Mouse (Mus musculus) gastrocnemius, adult 18-20 months (tissue): ENCODE measurements around the gene Stom. TPM values are rescaled to one million over a fixed set of nuclear protein-coding genes. Genes with fewer than 3 reads are reported as not detected.

Source experiments
- DNase-seq: peaks from one replicate; pipeline ENCODE4 v3.0.0; 2021; ENCODE audit warnings: low spot score
- total RNA-seq, 2 experiments: library from RNA; stranded (reverse); gene quantifications; 2 replicates each; pipeline ENCODE4 v1.2.3; 2021

Stom gene
- total RNA-seq, 2 experiments from 2014 or later, result 33.3 to 33.7 TPM

DNA sequence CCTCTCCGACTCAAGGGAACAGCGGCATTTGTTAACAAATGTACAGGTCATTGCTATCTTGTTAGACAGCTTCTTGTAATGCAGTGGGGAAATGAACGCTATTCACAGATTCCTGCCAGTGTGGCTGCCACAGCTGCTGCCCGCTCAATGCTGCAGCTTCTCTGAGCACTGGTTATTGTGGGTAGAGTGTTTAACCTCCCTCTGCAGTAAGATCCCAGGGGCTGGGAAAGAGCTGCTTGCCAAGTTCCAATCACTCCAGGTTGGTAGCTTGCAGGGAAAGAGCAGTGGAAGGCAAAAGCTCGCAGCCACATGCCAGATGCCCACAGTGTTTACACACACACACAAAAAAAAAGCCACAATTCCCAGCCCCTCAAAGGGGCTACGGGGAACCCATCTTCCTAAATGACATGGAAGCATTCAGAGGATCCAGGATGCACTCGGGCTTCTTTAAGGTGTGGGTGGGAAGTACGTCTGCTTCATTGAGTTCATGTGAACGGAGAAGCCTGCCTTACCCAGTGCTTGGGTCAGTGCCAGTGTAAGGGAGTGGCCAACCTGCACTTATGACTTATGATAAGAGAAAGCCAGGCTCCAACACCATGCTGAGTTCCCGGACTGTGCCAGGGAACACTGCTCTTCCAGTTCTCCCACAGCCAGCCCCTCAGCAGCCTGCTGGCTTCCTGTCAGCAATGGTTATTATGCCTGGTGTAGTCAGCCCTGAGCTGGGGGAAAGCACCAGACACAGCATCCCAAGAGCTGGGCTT is 14.2 kb downstream of the Stom start:
- no peak for DNase-seq

DNA sequence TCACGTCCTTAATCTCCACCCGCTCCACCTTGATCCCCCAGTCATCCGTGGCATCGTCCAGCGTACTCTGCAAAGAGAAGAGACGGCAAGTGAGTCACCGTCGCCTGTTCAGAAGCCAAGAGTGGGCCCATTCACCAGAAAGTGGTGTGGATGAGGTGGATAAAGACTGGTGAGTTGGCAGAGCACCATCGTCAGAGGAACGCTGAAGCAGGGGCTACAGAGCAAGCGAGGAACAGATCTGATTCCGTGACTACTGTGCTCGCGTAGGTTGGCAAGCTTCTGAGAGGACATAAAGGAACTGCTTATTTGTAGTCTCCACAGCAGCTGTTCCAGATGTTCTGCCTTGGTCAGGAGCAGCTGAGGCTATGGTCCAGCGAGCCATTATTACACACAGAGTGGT is 16.4 kb downstream of the Stom start:
- no peak for DNase-seq

DNA sequence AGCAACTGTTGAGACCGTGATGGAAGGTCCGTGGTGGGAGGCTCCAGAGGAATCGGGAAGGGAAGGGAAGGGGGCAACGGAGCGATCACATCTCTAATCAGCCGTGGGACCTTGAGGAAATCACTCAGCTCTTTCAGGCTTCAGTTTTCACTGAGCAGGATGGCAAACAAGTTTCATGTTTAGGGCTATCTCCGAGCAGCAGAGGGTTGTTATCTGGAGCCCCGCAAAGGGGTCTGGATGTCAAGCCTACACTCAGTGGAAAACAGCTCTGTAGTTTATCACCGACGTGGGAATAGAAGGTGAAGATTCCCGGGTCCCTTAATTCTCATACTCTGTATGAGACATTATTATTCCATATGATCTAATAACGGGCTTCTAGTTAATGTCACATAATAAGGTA is 18.4 kb downstream of the Stom start:
- no peak for DNase-seq

DNA sequence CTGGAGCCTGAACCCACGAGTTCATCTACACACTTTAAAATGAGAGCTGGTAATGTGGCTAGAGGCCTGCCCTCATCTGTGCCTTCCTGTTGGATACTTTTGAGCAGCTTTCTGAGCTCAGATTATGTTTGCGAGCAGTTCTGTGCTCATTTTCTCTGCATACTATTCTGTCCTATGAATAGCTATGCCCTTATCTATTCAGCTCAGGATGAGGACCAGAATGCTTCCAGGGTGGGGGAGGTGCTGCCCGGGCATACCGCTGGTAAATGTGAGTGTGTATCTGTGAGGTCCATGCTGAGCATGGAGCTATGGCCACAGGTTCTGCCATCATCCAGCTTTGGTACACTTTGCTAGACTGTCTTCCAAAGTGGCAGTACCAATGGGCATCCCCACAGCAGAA is 19.2 kb downstream of the Stom start:
- DNase-seq, result no peak

DNA sequence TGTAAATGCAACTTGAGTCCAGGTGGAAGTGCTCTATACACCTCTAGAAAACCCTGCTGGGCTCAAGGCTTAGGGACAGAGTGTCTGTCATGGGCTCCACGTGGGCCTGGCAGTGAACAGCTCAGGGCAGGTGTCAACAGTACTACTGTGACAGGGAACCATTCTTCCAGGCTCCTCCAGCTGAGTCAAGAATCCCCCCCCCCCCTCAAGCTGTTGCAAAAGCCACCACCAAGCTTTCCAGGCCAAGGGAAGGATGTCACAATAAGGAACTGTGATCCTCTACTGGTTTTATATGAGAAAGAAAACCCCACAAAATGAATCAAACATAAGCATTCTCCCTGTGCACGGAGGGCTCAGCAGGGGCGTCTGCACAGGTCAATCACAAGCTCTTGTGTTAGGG is 22.5 kb downstream of the Stom start:
- no peak for DNase-seq

DNA sequence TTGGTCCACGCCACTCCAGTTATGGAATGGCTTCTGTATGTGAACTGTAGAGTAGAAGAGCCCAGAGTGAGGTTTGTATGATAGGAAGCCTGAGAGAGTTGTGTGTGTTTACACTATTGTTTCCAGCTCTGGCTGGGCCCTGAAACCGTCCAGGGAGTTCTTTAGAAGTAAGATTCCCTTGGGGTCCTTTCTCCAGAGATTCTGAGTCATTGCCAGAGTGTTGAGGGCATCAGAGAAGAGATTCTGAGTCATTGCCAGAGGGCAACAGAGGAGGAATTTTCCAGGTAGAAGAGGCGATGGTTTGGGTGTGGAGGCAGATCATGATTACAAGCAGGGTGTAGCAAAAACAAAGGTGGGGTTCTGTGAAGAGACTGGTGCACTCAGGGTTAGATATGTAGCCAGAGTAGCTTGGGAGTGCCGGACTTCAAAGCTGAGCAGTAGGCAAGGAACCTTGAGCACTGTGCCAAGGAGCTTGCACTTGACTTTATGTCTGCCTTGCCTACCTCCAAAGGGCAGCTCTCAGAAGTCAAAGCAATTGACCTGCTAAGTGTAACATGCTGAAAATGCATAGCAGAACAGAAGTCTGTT is 26.8 kb downstream of the Stom start:
- no peak for DNase-seq

DNA sequence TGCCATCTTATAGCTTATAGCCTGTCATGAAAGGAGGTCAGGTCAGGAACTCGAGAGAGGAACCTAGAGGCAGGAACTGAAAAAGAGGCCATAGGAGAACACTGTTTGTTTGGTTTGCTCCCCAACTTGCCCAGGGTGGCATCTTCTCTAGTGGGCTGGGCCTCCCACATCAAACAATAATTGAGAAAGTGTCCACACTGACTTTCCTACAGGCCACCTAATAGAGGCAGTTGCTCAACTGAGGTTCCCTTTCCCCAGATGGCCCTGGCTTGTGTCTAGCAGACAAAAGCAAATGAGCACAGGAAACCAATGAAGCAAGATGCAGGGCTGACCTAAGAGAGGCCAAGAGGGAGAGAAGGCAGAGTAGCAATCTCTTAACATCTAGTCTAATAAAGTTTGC is 28.6 kb downstream of the Stom start:
- DNase-seq, result no peak

DNA sequence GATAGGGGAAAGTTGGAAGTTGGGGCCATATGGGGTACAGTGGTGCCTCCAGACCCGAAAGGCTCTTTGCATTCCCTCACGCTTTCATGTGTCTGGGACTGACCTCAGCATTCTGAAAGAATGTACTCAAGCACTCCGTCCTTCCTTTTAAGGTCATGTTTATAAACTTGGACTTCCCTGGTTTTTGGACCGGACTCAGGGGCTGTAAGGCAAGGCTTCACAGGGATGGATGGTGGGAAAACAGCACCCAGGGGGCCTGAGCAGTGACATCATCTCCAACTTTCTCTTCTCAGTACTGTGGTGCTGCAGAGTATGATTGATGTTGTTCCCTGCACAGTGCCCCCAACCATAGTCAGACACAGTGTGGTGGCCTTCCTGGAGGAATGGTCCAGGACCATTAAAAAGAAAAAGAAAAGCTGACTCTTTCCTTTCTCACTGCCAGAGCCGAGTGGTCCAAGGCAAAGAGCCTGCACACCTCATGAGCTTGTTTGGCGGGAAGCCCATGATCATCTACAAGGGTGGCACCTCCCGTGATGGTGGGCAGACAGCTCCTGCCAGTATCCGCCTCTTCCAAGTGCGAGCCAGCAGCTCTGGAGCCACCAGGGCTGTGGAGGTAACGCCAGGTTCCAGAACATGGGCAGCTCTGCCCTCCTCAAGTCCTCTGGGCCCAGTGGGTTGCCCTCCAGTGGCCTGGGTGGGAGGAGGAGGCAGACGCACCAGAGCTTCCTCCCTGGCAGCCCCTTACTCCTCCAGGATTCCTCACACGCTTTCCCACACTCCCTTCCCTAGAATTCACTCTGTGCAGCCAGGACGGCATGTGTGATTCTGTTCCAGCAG is 34.5 kb downstream of the Stom start:
- no peak for DNase-seq

DNA sequence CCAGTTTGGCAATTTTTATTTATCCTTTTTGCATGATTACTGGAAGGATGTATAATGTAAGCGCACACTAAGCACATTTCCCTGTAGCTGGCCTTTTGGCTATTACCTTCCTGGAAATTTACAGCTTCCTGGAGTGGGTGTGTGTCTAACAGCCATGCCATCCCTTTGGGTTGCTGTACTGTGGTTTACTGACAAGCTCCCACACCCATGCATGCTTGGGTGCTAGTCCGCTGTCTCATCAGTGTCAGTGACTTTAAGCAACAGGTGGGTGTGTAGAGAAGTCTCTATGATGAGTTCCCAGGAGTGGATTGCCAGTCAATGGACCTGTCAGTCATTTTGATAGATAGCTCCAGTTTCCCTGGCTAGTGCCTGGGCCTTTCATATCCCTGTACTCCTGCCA is 37.3 kb downstream of the Stom start:
- DNase-seq, result no peak

DNA sequence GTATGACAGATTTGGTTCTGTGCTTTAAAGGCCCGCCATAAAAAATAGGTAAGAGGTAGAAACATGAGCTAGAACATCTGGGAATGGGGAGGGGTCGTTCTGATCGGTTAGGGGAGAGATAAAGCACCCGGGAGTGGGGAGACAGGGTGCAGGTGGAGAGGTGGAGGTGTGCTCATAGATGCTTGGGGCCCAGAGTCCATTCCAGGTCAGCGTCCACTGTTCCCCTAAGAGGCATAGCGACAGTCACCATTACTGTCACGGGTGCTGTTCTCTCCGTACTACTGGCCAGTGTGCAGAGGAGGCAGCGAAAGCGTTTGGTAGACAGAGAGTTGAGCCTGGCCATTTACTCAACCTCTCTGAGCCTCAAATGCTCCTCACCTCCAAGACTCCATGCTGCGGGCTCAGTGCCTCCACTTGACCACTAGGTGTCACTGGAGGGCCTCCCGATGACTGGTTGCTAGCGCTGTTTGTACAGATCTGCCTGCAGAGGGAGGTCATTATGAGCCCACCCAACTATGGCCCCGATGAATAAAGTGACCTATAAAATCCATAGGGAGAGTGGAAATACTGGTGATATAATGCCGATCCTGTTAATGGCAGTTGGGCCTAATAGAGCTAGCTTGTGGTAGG is 39.0 kb downstream of the Stom start:
- peak; percentile 81 for DNase-seq

DNA sequence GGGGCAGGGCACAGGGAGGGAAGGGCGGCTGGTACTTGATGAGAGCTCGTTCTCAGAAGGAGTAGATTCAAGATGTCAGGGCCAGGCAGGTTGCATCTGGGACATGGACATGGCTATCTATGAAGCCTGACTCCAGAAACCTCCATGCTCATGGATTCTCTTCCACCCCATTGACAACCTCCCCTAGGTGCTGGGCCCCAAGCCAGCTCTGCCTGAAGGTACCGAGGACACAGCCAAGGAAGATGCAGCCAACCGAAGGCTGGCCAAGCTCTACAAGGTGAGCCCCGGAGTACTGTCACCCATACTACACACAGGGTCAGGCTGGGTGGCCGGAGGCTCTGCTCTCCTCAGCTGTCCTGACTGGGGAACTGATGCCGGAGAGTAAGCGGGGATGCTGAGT is 43.5 kb downstream of the Stom start:
- DNase-seq, result no peak

DNA sequence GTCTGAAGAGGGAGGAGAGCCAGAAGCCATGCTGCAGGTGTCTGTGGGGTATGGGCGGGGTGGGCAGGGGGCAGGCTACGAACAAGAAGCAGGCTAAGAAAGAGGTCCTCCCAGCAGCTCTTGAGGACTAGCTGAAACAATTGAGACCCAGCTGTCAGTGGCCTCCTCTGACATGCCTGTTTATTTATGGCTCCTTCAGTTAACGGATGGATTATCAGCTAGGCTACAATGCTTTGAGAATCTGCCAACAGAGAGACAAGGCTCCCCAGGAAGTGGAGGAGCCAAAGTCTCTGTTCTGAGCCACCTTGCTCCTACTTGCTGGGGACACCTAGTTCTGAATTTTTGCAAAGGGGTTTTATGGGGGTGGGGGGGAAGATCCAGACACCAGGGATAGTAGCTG is 44.1 kb downstream of the Stom start:
- no peak for DNase-seq

DNA sequence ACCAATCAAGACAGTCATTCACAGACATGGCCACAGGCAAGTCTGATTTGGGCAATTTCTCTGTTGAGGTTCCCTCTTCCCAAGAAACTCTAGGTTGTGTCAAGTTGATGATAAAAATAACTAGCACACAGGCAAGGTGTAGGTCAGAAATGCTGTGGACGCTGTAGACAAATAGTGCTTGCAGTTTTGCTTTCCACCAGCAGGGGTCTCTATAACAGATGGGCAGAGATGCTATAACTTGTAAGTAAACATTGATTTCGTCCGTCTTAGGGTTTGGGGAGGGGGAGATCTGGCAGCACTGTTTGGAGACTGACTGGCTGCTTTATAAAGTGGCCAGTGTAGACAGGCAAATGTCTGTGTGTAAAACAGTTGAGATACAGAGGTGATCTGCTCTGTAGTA is 44.9 kb downstream of the Stom start:
- DNase-seq, result peak; percentile 55

DNA sequence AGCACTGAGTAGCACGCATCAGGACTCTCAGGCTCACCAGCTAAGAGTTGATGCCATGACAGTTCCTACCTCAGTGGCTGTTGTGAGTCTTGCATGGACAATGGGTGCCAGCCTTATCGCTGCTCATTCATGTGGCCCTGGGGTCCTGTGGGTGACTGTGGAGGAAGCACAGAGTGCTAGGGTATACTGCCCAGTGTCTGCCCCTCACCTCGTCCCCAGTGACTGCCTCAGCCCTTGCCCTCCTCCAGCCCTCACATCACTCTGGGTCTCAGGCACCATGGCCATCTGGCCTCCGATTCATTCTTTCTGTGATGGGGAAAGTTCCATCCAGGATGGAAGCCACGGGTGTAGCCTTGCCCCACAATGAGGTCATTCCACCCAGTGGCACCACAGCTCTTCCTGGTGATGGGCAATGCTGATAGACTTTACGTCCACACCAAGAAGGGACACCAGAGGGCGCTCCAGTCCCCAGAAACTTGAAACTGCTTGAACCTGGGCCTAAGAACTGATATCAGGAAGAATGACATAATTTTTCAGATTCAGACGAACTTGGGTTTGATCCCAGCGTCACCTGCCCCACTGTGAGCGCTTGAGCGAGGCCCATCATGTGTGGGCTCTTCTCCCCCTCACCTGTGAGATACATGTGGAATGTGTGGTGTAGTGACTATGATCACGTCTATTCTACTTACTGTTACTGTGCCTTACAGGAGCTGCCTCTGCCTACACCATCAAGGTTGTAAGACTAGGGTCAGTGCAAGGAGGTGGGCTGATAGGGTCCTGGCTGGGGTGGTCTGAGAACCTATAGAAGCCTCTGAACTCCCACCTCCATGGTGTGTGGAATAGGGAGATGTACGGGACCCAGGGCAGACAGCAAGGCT is 47.8 kb downstream of the Stom start:
- DNase-seq, result peak; percentile 82

DNA sequence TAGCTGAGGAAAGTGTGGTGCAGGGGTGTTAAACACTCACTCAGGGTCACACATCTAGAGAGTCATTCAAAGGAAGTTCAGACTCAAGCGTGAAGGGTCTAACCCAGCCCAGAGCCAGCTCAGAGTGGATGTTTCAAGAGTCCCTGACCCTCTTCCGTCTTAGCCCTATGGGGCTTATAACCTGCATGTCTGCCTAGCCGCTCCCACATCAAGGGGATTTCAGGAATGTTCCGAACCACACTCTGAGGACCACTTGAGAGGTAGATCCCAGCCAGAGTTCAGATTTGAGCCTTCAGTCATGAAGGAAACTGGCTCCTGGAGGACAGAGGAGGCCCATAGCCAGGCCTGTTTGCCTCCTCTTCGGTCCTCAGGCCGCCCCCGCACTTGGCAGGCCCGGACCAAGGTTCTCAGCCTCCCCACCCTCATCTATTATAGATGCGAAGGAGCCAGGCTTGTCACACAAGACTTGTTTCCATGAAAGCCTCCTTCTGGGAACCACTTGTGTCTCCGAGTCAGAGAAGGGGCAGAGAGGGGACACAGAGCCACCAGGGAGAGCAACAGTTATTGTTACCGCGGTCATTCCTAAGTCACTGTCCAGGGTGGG is 49.7 kb downstream of the Stom start:
- no peak for DNase-seq

DNA sequence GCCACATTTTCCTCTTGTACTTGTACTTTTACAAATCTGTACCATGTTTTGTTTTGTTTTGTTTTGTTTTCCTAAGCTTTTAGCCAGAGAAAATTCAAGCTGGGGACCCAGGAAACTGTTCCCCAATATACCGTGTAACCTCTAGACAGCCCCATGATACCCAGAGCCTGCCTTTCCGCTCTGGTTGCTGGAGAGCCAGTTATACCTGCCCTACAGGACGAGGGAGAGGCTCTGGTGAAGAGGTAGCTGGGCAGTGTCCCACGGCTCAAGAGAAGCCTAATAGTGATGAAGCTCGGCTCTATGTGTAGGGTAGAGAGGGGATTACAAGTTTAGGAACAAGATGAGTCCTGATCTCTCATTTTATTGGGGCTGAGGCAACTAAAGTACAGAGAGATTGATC is 51.6 kb downstream of the Stom start:
- no peak for DNase-seq

DNA sequence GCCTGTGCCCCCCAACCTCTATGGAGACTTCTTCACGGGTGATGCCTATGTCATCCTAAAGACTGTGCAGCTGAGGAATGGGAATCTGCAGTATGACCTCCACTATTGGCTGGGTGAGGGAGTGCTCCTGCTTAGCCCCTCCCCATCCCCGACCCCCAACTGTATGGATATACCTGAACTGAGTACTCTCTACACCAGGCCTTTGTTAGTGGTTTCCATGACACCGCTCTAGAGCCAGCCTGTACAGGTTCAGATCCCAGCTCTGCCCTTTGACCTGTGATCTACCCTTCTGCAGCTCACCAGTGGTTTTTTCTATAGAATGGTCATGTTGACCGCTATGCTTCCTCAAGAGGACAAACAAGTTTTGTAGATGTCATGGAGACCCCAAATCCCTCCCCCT is 52.8 kb downstream of the Stom start:
- no peak for DNase-seq

DNA sequence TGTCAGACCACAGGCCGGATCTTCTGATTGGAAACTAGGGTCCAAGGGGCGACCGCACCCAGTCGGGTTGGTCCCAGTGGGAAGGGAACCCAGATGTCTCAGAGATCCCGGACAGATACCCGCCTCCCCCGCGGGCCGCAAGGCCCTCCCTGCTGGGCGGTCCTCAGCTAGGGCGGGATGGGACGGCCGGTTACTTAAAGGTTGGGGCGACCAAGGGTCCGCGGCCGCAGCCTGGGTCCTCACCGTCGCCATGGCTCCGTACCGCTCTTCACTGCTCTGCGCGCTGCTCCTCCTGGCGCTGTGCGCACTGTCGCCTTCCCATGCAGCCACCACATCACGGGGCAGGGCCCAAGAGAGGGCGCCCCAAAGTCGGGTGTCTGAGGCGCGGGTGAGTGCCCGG is 54.6 kb downstream of the Stom start:
- peak; percentile 86 for DNase-seq

DNA sequence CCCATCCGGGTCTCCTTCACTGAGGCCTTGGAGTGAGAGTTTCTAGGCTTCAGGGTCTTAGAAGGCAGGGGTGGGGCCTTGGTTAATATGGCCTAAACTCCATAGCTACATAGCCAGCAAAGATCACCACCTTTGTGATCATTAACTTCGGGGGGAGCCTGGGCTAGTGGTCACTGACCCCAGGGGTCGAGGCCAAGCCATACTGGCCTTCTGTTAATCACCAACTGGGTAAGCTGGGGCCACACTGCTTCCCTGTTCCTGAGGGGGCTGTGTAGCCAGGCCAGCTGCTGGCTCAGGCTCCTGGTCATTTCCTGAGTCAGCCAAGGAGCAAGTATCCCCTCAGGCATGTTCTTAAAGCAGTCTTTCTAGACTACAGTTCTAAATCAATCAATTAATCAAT is 56.8 kb downstream of the Stom start:
- DNase-seq, result no peak

DNA sequence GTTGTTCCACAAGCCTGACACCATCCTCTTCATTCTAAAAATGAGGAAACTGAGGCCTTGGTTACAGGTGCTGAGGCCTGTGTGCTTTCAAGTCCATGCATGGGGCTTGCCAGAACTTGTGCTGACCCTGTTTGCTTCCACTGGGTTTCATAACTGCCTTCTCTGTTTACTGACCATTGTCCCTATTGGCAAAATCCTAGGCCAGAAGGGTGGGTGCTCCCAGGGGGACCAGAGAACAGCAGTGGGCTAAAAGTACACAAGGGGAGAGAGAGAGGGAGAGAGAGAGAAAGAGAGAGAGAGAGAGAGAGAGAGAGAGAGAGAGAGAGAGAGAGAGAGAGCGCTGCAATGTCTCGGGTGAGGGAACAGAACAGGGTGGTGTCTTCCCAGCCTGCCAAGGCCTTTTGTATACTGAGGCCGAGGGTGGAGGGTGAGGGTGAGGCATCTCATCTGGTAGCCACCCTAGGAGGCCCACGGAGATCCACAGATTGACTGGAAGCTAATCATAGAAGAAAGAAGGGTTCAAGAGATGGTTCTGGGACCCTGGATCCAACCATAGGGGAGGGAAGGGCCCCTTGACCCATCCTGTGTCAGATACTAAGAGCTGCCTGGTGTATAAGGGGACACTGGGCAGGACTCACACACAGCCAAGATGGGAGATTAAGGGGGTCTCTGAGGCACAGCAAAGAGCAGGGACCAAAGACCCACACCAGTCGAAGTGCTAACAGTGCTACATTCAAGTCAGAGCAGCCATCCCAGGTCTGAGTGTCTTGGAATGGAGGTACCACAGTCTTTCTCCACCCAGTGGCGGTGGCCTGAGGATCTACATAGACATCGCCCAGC is 58.2 kb downstream of the Stom start:
- peak; percentile 84 for DNase-seq
